Mouse (Mus musculus): ENCODE results near the gene Ing5. TPM values are rescaled to one million over a fixed set of nuclear protein-coding genes. Genes with fewer than 3 reads are reported as not detected.

The Ing5 gene
- total and polyA plus RNA-seq, 3 experiments, result 13.7 to 18.7 (median 16.2) TPM

DNA sequence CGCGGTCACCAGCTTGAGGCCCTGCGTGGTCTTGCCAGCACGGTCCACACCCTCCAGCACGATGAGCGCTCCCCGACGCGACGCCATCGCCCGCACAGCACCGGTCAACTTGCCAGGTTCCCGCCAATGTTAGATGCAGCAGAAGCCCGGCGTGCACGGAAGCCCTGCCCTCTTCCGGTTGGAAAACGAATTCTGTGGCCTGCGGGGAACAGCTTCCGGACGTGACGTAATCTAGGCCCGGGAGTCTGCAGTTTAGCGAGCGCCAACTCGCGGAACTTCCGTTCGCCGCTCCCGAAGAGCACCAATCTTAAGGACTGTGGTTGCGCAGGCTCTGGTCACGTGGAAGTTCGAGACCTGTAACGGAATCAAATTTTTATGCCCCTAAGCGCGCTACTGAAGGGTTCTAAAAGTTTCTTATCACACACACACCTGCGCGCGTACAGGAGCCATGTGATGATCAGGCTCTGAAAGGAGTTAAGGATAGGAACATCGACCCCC lies 2.0 kb upstream of the Ing5 start, which contains the start of gene Dtymk (continued):
- TF ChIP-seq JUND (conservative IDR thresholded peaks at IDR 0.05; ENCODE audit: low read depth, low read length), result peak; percentile 45; the same call in 1 of the 2 replicates
- TF ChIP-seq MAX (IDR thresholded peaks at IDR 0.05; ENCODE audit: low read length), result peak; percentile 95
- 0 out of 2 replicates have a peak, but pooled peaks have one; percentile 34 for TF ChIP-seq MAZ (IDR thresholded peaks at IDR 0.05; ENCODE audit: low read depth, low read length)
- TF ChIP-seq JUN (IDR thresholded peaks at IDR 0.05; ENCODE audit: insufficient read depth, low read depth, low read length), result peak; percentile 63
- TF ChIP-seq KAT2A (IDR thresholded peaks at IDR 0.05; ENCODE audit: insufficient replicate concordance, low read length), result peak; percentile 84
- peak; percentile 75 for TF ChIP-seq NRF1 (IDR thresholded peaks at IDR 0.05; ENCODE audit: low read depth, low read length)

DNA sequence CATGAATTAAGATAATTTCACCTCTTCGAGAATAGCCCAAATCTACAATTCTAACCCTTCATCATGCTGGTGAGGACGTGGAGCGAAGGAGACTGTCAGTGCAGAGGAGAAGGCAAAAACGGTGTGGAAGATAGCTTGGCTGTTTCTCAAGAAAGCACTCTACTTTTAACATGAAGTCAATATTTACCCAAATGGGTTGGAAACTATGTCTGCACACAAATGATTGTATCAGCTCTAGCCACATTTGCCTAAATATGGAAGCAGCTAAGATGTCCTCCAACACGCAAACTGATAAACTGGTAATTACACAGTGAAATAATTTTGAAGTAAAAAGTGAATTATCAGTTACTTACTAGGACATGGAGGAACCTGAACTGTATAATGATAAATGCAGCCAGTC lies 994 bp upstream of the Ing5 start:
- peaks cover 30 to 51% of the 10 kb centered on the region in 2 experiments for H3K36me3 ChIP-seq (replicated peaks in 1 of 2; ENCODE audit: control insufficient read depth in 1 of 2, insufficient read depth in 1 of 2, low read length in 1 of 2)
- H3K9ac ChIP-seq (ENCODE audit: insufficient read depth, low read depth), result peak overlapping the region; percentile 84
- in situ Hi-C loops (cut with MboI; ENCODE audit: low pct_ligation_motif_present, low pct_unique_long_range_greater_than_20kb, low sequenced_read_pairs), result no loop called here
- peaks cover 30% of the 10 kb centered on the region for H3K79me2 ChIP-seq (replicated peaks; ENCODE audit: control insufficient read depth, extremely low read depth, insufficient read depth, poor library complexity, severe bottlenecking)
- H3K4me3 ChIP-seq (replicated peaks in 1 of 3; ENCODE audit: low read depth in 2 of 3, low read length in 2 of 3, poor library complexity in 1 of 3), result peak overlapping the region; percentile 8 to 80 (median 57)
- DNase-seq (ENCODE audit: extremely low read depth), result no peak
- H3K9me3 ChIP-seq (replicated peaks; ENCODE audit: low read length), result no peaks in the 10 kb centered on the region
- H3K27me3 ChIP-seq (replicated peaks), result no peaks in the 10 kb centered on the region
- dilution Hi-C loops (cut with MboI; ENCODE audit: extremely low pct_ligation_motif_present, extremely low pct_unique_long_range_greater_than_20kb, low sequenced_read_pairs), result no loop called here
- peak overlapping the region; percentile 99 for H3K4me2 ChIP-seq (ENCODE audit: insufficient read depth, low read depth, poor library complexity, severe bottlenecking)
- TF ChIP-seq KAT2A (IDR thresholded peaks at IDR 0.05; ENCODE audit: insufficient replicate concordance, low read length) (0 out of 2 replicates have a peak, but pooled peaks have one; percentile 15), EP300 (IDR thresholded peaks at IDR 0.05; ENCODE audit: low read length) (0 out of 2 replicates have a peak, but pooled peaks have one; percentile 8), RCOR1 (conservative IDR thresholded peaks at IDR 0.05; ENCODE audit: low read depth, low read length) (no peak)
- H3K4me1 ChIP-seq (ENCODE audit: control insufficient read depth in 1 of 2, insufficient read depth in 2 of 2), result peaks cover 12 to 50% of the 10 kb centered on the region in 2 experiments; a peak in 3 of 4 replicates
- H3K27ac ChIP-seq (ENCODE audit: insufficient read depth, low read depth), result peak overlapping the region; percentile 68

DNA sequence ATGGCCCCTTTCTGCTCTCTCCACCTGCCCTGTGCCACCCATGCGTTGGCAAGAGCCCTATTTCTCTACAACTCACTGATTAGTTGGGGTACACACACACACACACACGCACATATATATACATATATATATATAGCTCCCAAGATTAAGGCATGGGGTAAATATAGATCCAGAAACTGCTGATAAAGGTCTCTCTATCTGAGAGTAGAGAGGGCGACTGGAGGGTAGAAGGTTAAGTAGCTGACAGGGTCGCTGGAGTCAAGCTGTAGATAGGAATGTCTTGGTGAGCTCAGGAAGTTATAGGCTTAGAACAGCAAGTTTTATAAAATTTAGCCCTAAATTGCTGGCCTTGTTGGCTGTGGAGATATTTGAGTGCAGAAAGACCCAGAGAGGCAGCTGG lies 1.1 kb downstream of the Ing5 start:
- no peak overlapping the region for H3K27ac ChIP-seq (ENCODE audit: insufficient read depth, low read depth)
- dilution Hi-C loops (cut with MboI; ENCODE audit: extremely low pct_ligation_motif_present, extremely low pct_unique_long_range_greater_than_20kb, low sequenced_read_pairs), result no loop called here
- in situ Hi-C loops (cut with MboI; ENCODE audit: low pct_ligation_motif_present, low pct_unique_long_range_greater_than_20kb, low sequenced_read_pairs), result no loop called here
- H3K4me2 ChIP-seq (ENCODE audit: insufficient read depth, low read depth, poor library complexity, severe bottlenecking), result peak overlapping the region; percentile 98
- DNase-seq (ENCODE audit: extremely low read depth), result no peak
- peaks cover 30 to 48% of the 10 kb centered on the region in 2 experiments for H3K36me3 ChIP-seq (replicated peaks in 1 of 2; ENCODE audit: control insufficient read depth in 1 of 2, insufficient read depth in 1 of 2, low read length in 1 of 2)
- peaks cover 12 to 30% of the 10 kb centered on the region in 2 experiments; a peak in 3 of 4 replicates for H3K4me1 ChIP-seq (ENCODE audit: control insufficient read depth in 1 of 2, insufficient read depth in 2 of 2)
- no peak for TF ChIP-seq JUN (IDR thresholded peaks at IDR 0.05; ENCODE audit: insufficient read depth, low read depth, low read length)
- no peak for TF ChIP-seq BHLHE40 (IDR thresholded peaks at IDR 0.05; ENCODE audit: low read depth, low read length)
- TF ChIP-seq CHD2 (IDR thresholded peaks at IDR 0.05; ENCODE audit: low read length), result no peak
- no peak for TF ChIP-seq NRF1 (IDR thresholded peaks at IDR 0.05; ENCODE audit: low read depth, low read length)
- TF ChIP-seq ELF1 (IDR thresholded peaks at IDR 0.05; ENCODE audit: low read depth, low read length), result no peak
- no peak for TF ChIP-seq RAD21 (IDR thresholded peaks at IDR 0.05; ENCODE audit: low read depth, low read length)
- TF ChIP-seq MYC (IDR thresholded peaks at IDR 0.05; ENCODE audit: low read depth, low read length), result no peak
- peaks cover 25% of the 10 kb centered on the region for H3K79me2 ChIP-seq (replicated peaks; ENCODE audit: control insufficient read depth, extremely low read depth, insufficient read depth, poor library complexity, severe bottlenecking)
- peak overlapping the region; percentile 62 to 80 (median 73) for H3K4me3 ChIP-seq (replicated peaks in 1 of 3; ENCODE audit: low read depth in 2 of 3, low read length in 2 of 3, poor library complexity in 1 of 3)
- H3K9ac ChIP-seq (ENCODE audit: insufficient read depth, low read depth), result peak overlapping the region; percentile 20
- no peaks in the 10 kb centered on the region for H3K27me3 ChIP-seq (replicated peaks)
- no peaks in the 10 kb centered on the region for H3K9me3 ChIP-seq (replicated peaks; ENCODE audit: low read length)

Data from CH12.LX (cell line).